Mouse (Mus musculus) left cerebral cortex, postnatal 36 days (tissue): Measurements from ENCODE around the gene Fasn. TPM values are rescaled to one million over a fixed set of nuclear protein-coding genes. Genes with fewer than 3 reads are reported as not detected.
"Not testable (repeated sequence)": the region's sequence is repeated elsewhere in the genome, so short reads cannot be mapped to it uniquely, and the experiment has no call there.

Experiments
- DNase-seq, 2 experiments: peaks; one replicate each; pipeline ENCODE4 v3.0.0; 2021 to 2022; ENCODE audit warnings: low spot score in 2 of 2, mixed read lengths in 1 of 2
- intact Hi-C: fragments of 180-260 bp; cut with DNase I; formaldehyde crosslinking; loops from one replicate; pipeline ENCODE4 v1.15.1; 2025
- total RNA-seq, 2 experiments: library from RNA; stranded (reverse); gene quantifications; 2 replicates each; pipeline ENCODE4 v1.2.3; 2021

Gene Fasn
- total RNA-seq = 100 to 1,000 TPM; 182 to 190 TPM

GRCm38 (mm10) chr11:120823956-120824786 is at the start of gene Fasn:
Fasn (minus strand) TSS chr11:120824547.
- DNase-seq = peak; percentile 98 to 99
- intact Hi-C loops = loop anchor here (2.0 kb wide), 1 partner anchor 39 kb away; the partner anchor contains the start of genes Gps1 and Rfng

DNA sequence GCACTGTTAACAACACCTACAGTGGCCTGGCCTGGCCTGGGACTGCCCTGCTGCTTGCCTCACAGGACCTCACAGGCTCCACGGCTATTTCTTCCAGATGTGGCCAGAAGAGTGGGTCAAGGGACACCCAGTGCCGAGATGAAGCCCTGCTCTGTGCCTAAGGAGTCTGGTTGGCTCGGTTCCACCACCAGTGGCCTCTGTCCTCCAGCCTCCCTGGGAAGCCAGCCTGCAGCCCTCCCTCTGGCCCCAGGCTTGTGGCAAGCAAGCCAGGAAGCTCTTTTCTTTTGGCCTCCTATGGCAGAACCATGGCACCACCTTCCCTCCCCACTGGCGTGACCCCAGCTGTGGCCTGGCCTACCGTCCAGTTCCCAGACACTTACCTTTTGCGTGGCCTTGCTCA is 48.9 kb upstream of the Fasn start:
- intact Hi-C loops = no loop called here
- peak in 1 of 2 experiments; percentile 10 for DNase-seq

DNA sequence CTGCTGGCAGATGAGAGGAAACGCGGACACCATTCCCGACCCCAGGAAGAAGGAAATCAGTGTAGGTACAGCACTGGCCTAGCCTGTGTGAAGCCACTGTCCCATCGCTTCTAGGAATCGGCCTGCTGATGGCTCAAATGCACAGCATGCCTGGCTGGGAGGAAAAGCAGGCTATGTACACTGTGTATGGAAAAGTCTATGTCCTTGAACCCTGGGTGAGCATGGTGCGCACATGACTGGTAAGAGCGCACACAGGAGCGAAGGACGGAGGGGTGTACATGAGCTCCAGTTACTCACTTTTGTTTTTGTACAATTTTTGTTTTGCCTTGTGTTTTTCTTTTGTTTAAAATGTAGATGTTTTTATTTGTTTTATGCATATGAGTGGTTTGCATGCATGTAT is 47.2 kb upstream of the Fasn start:
- intact Hi-C loops = no loop called here
- DNase-seq = no peak

DNA sequence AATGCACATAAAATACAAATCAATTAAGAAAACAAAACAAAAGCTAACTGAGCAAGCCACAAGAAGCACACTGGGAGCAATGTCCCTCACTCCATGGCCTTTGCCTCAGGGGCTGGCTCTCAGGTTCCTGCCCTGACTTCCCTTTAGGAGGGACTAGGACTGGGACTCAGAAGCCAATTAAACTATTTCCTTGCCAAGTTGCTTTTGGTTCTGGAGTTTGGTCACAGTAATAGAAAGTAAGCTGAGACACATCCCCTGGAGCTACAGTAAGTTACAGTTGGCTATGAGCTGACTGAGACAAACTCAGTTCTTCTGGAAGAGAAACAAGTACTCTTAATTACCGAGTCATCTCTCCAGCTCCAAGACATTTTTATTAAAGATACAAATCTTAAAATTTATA is 41.5 kb upstream of the Fasn start:
- intact Hi-C loops = no loop called here
- no peak for DNase-seq

- intact Hi-C loops = no loop called here
- DNase-seq = no peak
Observed at GRCm38 (mm10) chr11:120862819-120863218, 38.5 kb upstream of the Fasn start.

DNA sequence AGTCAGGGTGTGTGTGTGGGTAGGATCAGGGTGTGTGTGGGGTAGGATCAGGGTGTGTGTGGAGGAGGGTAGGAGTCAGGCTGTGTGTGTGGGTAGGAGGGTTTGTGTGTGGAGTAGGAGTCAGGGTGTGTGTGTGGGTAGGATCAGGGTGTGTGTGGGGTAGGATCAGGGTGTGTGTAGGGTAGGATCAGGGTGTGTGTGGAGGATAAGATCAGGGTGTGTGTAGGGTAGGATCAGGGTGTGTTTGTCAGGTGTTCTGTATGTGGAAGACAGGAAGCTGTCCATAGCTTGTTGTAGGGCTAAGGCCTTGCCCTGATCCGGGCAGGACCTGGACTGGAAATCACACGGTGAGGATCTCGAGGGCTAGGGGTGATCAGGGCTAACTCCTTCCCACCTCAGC is 31.6 kb upstream of the Fasn start:
- DNase-seq, intact Hi-C loops: not testable (repeated sequence)

DNA sequence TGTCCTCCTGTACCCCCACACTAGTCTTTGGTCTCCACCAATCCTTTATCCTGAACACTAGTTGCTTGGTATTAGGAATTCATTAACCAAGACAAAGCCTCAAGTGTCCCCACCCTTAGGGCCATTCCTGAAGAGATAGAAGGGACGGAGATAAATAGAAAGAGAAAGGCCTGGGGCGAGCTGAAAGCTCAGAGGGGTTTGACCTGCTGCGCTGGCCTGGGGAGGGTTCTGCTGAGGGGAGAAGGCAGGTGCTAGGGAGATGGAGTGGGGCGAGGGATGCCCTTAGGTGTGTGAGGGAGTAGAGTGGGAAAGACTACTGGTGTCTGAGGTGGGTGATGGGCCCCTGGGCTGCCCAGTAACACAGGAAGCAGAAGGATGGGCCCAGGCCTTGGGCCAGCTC is 29.4 kb upstream of the Fasn start:
- no peak for DNase-seq
- intact Hi-C loops = no loop called here

DNA sequence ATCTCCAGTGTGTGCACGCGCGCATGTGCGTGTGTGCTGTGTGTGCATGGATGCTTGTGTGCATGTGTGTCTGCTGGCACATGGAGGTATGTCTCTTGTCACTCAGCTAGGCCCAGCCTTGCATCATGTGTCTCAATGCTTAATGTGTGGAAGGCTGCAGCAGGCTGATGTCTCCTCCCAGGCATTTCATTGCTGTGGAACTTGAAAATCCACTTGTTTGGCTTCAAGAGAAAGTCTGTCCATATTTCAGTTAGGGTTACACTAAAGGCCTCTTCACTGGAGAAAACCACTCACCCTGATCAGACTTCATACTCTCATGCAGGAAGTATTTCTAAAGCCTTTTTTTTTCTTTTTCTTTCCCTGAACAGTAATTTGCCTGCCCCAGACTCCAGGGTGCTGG is 28.8 kb upstream of the Fasn start:
- intact Hi-C loops = no loop called here
- DNase-seq = no peak

- DNase-seq = no peak
- intact Hi-C loops = no loop called here
Observed at GRCm38 (mm10) chr11:120852083-120852935, 28.0 kb upstream of the Fasn start.

DNA sequence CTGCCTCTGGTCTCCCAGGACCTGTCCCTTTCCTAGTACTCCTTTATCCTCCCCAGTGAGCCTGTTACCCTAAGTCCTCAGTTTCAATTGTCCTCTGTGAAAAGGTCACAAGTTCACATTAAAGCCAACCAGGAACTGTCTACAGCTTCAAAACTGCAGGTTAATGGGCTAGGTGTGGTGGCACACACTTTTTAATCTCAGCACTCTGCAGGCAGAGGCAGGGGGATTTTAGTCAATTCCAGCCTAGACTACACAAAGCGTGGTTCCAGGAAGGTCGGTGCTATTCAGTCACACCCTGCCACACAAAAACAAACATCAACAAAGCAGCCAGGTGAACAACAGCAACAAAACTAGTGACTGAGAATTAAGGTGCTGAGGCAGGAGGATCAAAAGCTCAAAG is 27.2 kb upstream of the Fasn start:
- DNase-seq = no peak
- intact Hi-C loops = no loop called here

DNA sequence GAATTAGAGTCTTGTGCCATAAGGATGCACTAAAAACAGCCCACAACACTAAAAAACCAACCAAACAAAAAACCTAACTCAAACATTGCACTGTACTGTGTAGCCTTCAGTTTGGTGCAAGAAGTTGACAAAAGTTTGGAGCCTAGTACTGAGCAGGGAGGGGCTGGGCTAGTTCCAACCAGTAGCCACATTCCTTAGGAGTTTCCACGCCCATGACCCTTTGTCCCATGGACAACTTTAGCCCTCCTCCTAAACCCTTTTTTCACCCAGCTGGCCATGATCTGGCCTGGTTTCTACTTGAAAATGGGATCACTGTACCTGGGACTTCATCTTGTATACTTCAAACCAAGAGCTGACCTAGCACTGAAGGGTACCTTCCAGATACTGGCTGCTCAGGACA is 26.8 kb upstream of the Fasn start:
- intact Hi-C loops = no loop called here
- DNase-seq = no peak

DNA sequence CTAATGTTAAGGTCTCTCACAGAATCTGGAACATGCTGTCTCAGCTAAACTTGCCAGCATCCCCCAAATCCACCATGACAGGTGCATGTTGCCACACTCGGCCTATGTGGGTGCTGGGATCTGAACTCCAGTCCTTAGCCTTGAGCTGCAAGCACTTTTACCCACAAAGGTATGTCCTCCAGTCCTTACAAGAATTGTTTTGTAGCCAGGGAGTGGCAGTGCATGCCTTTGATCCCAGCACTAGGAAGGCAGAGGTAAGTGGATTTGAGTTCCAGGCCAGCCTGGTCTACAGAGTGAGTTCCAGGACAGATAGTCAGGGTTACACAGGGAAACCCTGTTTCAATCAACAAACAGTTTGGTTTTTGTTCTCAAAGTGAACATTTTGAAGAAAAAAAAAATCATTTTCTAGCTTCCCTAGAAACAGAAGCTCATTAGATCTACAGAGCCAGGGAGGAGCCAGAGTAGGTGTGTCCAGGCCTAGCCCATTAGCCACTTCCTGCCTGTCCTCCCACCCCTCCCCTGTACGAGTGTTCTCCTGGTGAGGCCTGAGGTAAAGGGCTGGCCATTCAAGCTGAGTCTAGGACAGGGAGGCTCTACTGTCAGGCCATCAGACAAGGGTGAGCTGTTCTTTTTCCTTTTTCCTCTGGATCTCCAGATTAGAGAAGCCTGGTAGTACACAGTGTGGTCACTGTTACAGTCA is 26.1 kb upstream of the Fasn start:
- no peak for DNase-seq
- intact Hi-C loops = no loop called here

- DNase-seq = peak in 1 of 2 experiments; percentile 37
- intact Hi-C loops = no loop called here
Observed at GRCm38 (mm10) chr11:120846725-120847475, 22.6 kb upstream of the Fasn start.

DNA sequence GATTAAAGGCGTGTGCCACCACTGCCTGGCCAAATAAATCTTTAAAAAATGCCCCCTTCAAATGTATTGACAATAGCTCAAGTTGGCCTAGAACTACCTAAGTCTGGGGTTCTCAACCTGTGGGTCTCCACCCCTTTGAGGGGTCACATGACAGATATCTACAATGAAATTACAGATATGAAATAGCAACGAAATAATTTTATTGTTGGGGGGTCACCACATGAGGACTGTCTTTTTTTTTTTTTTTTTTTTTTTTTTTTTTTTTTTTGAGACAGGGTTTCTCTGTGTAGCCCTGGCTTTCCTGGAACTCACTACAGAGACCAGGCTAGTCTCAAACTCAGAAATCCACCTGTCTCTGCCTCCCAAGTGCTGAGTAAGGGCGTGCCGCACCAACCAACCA is 20.0 kb upstream of the Fasn start:
- DNase-seq = no peak
- intact Hi-C loops = no loop called here

- intact Hi-C loops = no loop called here
- no peak for DNase-seq
Observed at GRCm38 (mm10) chr11:120833555-120834280, 9.4 kb upstream of the Fasn start.

DNA sequence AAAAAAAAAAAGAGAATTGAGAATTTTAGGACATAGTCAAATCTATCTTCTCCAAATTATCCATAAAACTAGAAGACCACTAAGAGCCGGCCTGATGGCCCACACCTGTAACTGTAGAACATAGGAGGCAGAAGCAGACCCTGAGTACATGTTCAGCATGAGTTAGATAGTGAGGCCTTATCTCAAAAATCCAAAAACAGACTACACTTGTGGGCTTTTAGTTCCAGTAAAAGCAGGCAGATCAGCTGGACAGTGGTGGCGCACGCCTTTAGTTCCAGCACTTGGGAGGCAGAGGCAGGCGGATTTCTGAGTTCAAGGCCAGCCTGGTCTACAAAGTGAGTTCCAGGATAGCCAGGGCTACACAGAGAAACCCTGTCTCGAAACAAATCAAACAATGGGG is 8.6 kb upstream of the Fasn start:
- DNase-seq = not testable (repeated sequence)

GRCm38 (mm10) chr11:120831659-120832440 is 7.5 kb upstream of the Fasn start:
- no peak for DNase-seq
- intact Hi-C loops = no loop called here

More for the DNA sequence above, 8.6 kb upstream of the Fasn start:
- intact Hi-C loops = not testable (repeated sequence)

- intact Hi-C loops = no loop called here
- DNase-seq = no peak
Observed at GRCm38 (mm10) chr11:120830686-120831085, 6.3 kb upstream of the Fasn start.
